Mouse (Mus musculus) midbrain, postnatal 0 days (tissue): ENCODE results near the gene Adcy6. TPM values are rescaled to one million over a fixed set of nuclear protein-coding genes. Genes with fewer than 3 reads are reported as not detected.

Experiments used
- ATAC-seq: fragments of 200-750 bp; cut with Nextera tagmentation; 2 replicates; pipeline ENCODE4 v1.8.0; 2017; ENCODE audit warnings: moderate number of reproducible peaks, mild to moderate bottlenecking, moderate TSS enrichment, moderate library complexity; ENCODE audit not compliant: low FRiP score
- DNase-seq: peaks from one replicate; pipeline ENCODE4 v3.0.0-alpha.2; 2015; ENCODE audit warnings: low spot score
- H3K27ac ChIP-seq: fragments of 300-500 bp; sonication (generic); 2 replicates; pipeline ENCODE4 v1.5.1; 2014; ENCODE audit warnings: low read depth, mild to moderate bottlenecking, low read length, mixed read lengths
- H3K27me3 ChIP-seq: fragments of 300-500 bp; sonication (generic); 2 replicates; pipeline ENCODE4 v1.6.1; 2014; ENCODE audit warnings: low read length, control low read depth, mixed read lengths; ENCODE audit not compliant: insufficient read depth
- H3K36me3 ChIP-seq: fragments of 300-500 bp; sonication (generic); 2 replicates; pipeline ENCODE4 v1.6.1; 2014; ENCODE audit warnings: low read length, control low read depth, mixed read lengths; ENCODE audit not compliant: insufficient read depth
- H3K4me1 ChIP-seq: fragments of 300-500 bp; sonication (generic); 2 replicates; pipeline ENCODE4 v1.6.1; 2014; ENCODE audit warnings: mild to moderate bottlenecking, control low read depth, antibody characterized with exemption, low read length, mixed read lengths; ENCODE audit not compliant: insufficient read depth
- H3K4me2 ChIP-seq: fragments of 300-500 bp; sonication (generic); 2 replicates; pipeline ENCODE4 v1.6.1; 2014; ENCODE audit warnings: low read depth, mild to moderate bottlenecking, low read length, mixed read lengths; ENCODE audit not compliant: poor library complexity, severe bottlenecking
- H3K4me3 ChIP-seq: fragments of 300-500 bp; sonication (generic); 2 replicates; pipeline ENCODE4 v1.5.1; 2014; ENCODE audit warnings: low read depth, mild to moderate bottlenecking, low read length, moderate library complexity
- H3K9ac ChIP-seq: fragments of 300-500 bp; sonication (generic); replicated peaks from 2 replicates; pipeline ENCODE4 v1.6.1; 2014; ENCODE audit warnings: mild to moderate bottlenecking, low read length, moderate library complexity, mixed read lengths; ENCODE audit not compliant: poor library complexity, severe bottlenecking
- H3K9me3 ChIP-seq: fragments of 300-500 bp; sonication (generic); 2 replicates; pipeline ENCODE4 v1.6.1; 2016; ENCODE audit warnings: low read length, control low read depth
- CTCF ChIP-seq: IDR thresholded peaks from 2 replicates; pipeline ENCODE4 v1.5.1; 2016; ENCODE audit warnings: antibody characterized with exemption, mild to moderate bottlenecking
- WGBS: fragments of 180-500 bp; shearing (Covaris S2); extraction: QIAGEN DNeasy Blood & Tissue Kit; methylation state at CpG from one replicate; pipeline ENCODE4 v1.1.7; 2014; 5-methylcytosine and 5-hydroxymethylcytosine counted together
- polyA plus RNA-seq: library from polyadenylated mRNA; unstranded; fragments of >200 nt; fragmentation: Nextera tagmentation; extraction: Ambion mirVana; gene quantifications from 2 replicates; pipeline ENCODE4 v1.2.1, GENCODE M21; 2015
- total RNA-seq: library from RNA; depleted of rRNA; stranded (reverse); fragments of >200 nt; gene quantifications from 2 replicates; pipeline ENCODE4 v1.2.3, GENCODE M21; 2014

Gene Adcy6
- total and polyA plus RNA-seq, 2 experiments from 2014 or later = 5.5 to 38.0 TPM

- Histone ChIP-seq H3K27me3 (no peaks in the 10 kb centered on the region), H3K4me1 (no peaks in the 10 kb centered on the region), H3K27ac (no peak overlapping the region), H3K9me3 (no peaks in the 10 kb centered on the region), H3K9ac (no peak overlapping the region), H3K36me3 (peaks cover 44% of the 10 kb centered on the region), H3K4me3 (no peak overlapping the region), H3K4me2 (no peak overlapping the region; the same call in 1 of the 2 replicates)
- DNase-seq (no peak), ATAC-seq (no peak)
- WGBS = 74% methylated on average over 7 of the region's 7 CpGs
- TF ChIP-seq CTCF = no peak
These were observed 8.1 kb downstream of the Adcy6 start for GRCm38 (mm10) chr15:98601832-98602190.

DNA sequence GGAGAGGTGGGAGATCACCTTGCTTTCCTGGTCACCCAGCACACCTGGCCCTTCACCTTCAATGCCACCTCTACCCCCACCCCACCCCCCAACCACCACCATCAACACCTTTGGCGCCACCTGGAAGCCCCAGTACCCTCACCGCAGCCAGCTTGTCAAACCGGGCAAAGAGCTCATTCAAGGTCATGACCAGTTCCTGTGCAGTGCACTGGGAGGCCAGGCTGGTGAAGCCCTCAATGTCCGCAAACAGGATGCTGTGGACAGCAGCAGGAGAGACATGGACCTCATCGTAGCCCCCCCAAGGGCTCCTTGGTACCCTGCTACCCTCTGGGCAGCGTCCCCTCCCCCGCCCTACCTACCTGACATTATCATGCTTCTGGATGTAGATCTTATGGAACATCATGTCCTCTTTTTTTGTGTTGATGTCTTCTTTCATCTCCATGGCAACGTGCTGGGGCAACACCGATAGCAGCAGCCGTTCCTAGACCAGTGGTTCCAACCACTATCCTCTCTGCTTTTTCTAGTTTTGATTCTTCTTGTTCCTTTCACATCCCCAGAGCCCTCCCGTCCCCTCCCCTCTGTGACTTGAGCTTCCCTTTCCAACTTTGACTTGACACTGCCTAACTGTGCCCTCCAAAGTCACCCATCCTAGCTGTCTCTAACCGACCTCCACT lies 9.7 kb downstream of the Adcy6 start:
- H3K4me3 ChIP-seq = no peak overlapping the region
- ATAC-seq (no peak), DNase-seq (no peak)
- no peak overlapping the region for H3K4me2 ChIP-seq
- H3K4me1 ChIP-seq = no peaks in the 10 kb centered on the region
- WGBS = 82% methylated on average over 12 of the region's 12 CpGs
- H3K27me3 ChIP-seq = no peaks in the 10 kb centered on the region
- no peak overlapping the region for H3K9ac ChIP-seq
- H3K36me3 ChIP-seq = peaks cover 55% of the 10 kb centered on the region
- H3K27ac ChIP-seq = no peak overlapping the region
- TF ChIP-seq CTCF = no peak
- no peaks in the 10 kb centered on the region for H3K9me3 ChIP-seq

GRCm38 (mm10) chr15:98596609-98597008 lies 13.3 kb downstream of the Adcy6 start:
- WGBS = 93% methylated on average over 14 of the region's 14 CpGs

GRCm38 (mm10) chr15:98595049-98595448 lies 14.8 kb downstream of the Adcy6 start:
- Histone ChIP-seq H3K4me1 (no peaks in the 10 kb centered on the region), H3K4me3 (no peak overlapping the region), H3K27ac (no peak overlapping the region), H3K36me3 (peaks cover 81% of the 10 kb centered on the region), H3K9me3 (no peaks in the 10 kb centered on the region), H3K9ac (no peak overlapping the region), H3K4me2 (no peak overlapping the region), H3K27me3 (no peaks in the 10 kb centered on the region)
- 93% methylated on average over 5 of the region's 5 CpGs for WGBS
- ATAC-seq = no peak
- no peak for DNase-seq
- TF ChIP-seq CTCF = no peak

More at GRCm38 (mm10) chr15:98596609-98597008, 13.3 kb downstream of the Adcy6 start:
- no peaks in the 10 kb centered on the region for H3K27me3 ChIP-seq
- H3K27ac ChIP-seq = no peak overlapping the region
- peaks cover 76% of the 10 kb centered on the region for H3K36me3 ChIP-seq
- H3K4me2 ChIP-seq = no peak overlapping the region
- TF ChIP-seq CTCF = no peak
- DNase-seq = no peak
- H3K9me3 ChIP-seq = no peaks in the 10 kb centered on the region
- no peak overlapping the region for H3K4me3 ChIP-seq
- H3K4me1 ChIP-seq = no peaks in the 10 kb centered on the region
- no peak for ATAC-seq
- no peak overlapping the region for H3K9ac ChIP-seq

- no peak for TF ChIP-seq CTCF
- no peak for DNase-seq
- 88% methylated on average over 19 of the region's 19 CpGs for WGBS
- Histone ChIP-seq H3K4me1 (no peaks in the 10 kb centered on the region), H3K27ac (no peak overlapping the region), H3K4me3 (no peak overlapping the region), H3K9me3 (no peaks in the 10 kb centered on the region), H3K36me3 (peaks cover 79% of the 10 kb centered on the region), H3K9ac (no peak overlapping the region), H3K4me2 (no peak overlapping the region), H3K27me3 (no peaks in the 10 kb centered on the region)
- ATAC-seq = no peak
These were observed 15.7 kb downstream of the Adcy6 start for GRCm38 (mm10) chr15:98594193-98594592.

DNA sequence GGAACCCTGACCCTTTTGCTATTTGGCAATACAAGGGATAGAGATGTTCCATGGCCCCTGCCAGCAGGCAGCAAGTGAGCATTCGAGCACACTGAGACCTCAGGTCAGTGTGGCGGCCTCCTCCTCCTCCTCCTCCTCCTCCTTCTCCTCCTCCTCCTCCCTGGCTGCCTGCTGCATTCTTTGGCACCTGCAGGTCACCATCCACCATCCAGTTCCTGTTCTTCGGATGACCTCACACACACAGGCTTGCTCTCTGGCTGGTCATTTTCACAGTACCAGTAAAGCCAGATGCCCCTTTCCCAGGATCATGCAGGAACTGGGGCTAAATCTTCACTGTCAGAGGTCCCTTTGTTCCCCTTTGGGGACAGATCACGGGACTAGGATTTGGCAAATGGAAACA lies 18.5 kb downstream of the Adcy6 start:
- Histone ChIP-seq H3K36me3 (peaks cover 54% of the 10 kb centered on the region), H3K9ac (no peak overlapping the region), H3K9me3 (no peaks in the 10 kb centered on the region), H3K4me1 (no peaks in the 10 kb centered on the region), H3K4me3 (no peak overlapping the region), H3K27ac (no peak overlapping the region), H3K4me2 (no peak overlapping the region), H3K27me3 (no peaks in the 10 kb centered on the region)
- 72% methylated on average over 4 of the region's 4 CpGs for WGBS
- DNase-seq (no peak), ATAC-seq (no peak)
- TF ChIP-seq CTCF = no peak
